Mouse (Mus musculus): ENCODE data around the gene Birc5. TPM values are rescaled to one million over a fixed set of nuclear protein-coding genes. Genes with fewer than 3 reads are reported as not detected.
"Not testable (repeated sequence)": the region's sequence is repeated elsewhere in the genome, so short reads cannot be mapped to it uniquely, and the experiment has no call there.

Gene Birc5
- polyA plus RNA-seq, 1 experiment from 2014 or later, result 225 TPM

- 0 out of 2 replicates have a peak overlapping the region, but pooled peaks have one; percentile 59 for H3K27ac ChIP-seq (replicated peaks)
- 46% methylated on average over 3 of the region's 3 CpGs for WGBS
- H3K27me3 ChIP-seq, result no peaks in the 10 kb centered on the region
- no peak overlapping the region for H3K9ac ChIP-seq
- no peak overlapping the region for H3K4me2 ChIP-seq (replicated peaks)
- no peak for ATAC-seq (ENCODE audit: insufficient number of reproducible peaks, low FRiP score, low TSS enrichment, low read depth)
- H3K4me1 ChIP-seq, result peaks cover 84% of the 10 kb centered on the region
- 0 out of 2 replicates have a peak, but pooled peaks cover 2% of the 10 kb centered on the region for H3K36me3 ChIP-seq
- no peaks in the 10 kb centered on the region for H3K9me3 ChIP-seq (replicated peaks)
- H3K4me3 ChIP-seq (replicated peaks), result no peak overlapping the region
Observed at GRCm38 (mm10) chr11:117827386-117827785, 21.7 kb upstream of the Birc5 start.

- WGBS, result 59% methylated on average over 18 of the region's 18 CpGs
- Histone ChIP-seq H3K27ac (replicated peaks) (peak overlapping the region; percentile 59; the same call in 1 of the 2 replicates), H3K9ac (no peak overlapping the region), H3K4me3 (replicated peaks) (no peak overlapping the region), H3K36me3 (no peaks in the 10 kb centered on the region), H3K4me2 (replicated peaks) (no peak overlapping the region), H3K27me3 (no peaks in the 10 kb centered on the region), H3K9me3 (replicated peaks) (no peaks in the 10 kb centered on the region), H3K4me1 (peaks cover 76% of the 10 kb centered on the region)
- no peak for ATAC-seq (ENCODE audit: insufficient number of reproducible peaks, low FRiP score, low TSS enrichment, low read depth)
Observed at GRCm38 (mm10) chr11:117828149-117828887, 20.7 kb upstream of the Birc5 start.

- Histone ChIP-seq H3K4me2 (replicated peaks) (no peak overlapping the region), H3K9me3 (replicated peaks) (no peaks in the 10 kb centered on the region), H3K9ac (no peak overlapping the region), H3K4me3 (replicated peaks) (no peak overlapping the region), H3K4me1 (peaks cover 69% of the 10 kb centered on the region), H3K27ac (replicated peaks) (peak overlapping the region; percentile 59), H3K27me3 (no peaks in the 10 kb centered on the region), H3K36me3 (no peaks in the 10 kb centered on the region)
- ATAC-seq (ENCODE audit: insufficient number of reproducible peaks, low FRiP score, low TSS enrichment, low read depth), result no peak
- 53% methylated on average over 9 of the region's 9 CpGs for WGBS
Observed at GRCm38 (mm10) chr11:117828888-117829604, 20.0 kb upstream of the Birc5 start.

GRCm38 (mm10) chr11:117829671-117830215 is 19.3 kb upstream of the Birc5 start:
- Histone ChIP-seq H3K4me2 (replicated peaks) (no peak overlapping the region), H3K9ac (no peak overlapping the region), H3K27ac (replicated peaks) (no peak overlapping the region), H3K36me3 (no peaks in the 10 kb centered on the region), H3K4me1 (peaks cover 63% of the 10 kb centered on the region), H3K27me3 (no peaks in the 10 kb centered on the region), H3K4me3 (replicated peaks) (no peak overlapping the region), H3K9me3 (replicated peaks) (no peaks in the 10 kb centered on the region)
- WGBS, result 75% methylated on average over 2 of the region's 2 CpGs
- ATAC-seq (ENCODE audit: insufficient number of reproducible peaks, low FRiP score, low TSS enrichment, low read depth), result no peak

- no peaks in the 10 kb centered on the region for H3K9me3 ChIP-seq (replicated peaks)
- H3K36me3 ChIP-seq, result no peaks in the 10 kb centered on the region
- no peak overlapping the region for H3K4me3 ChIP-seq (replicated peaks)
- no peaks in the 10 kb centered on the region for H3K27me3 ChIP-seq
- WGBS, result 56% methylated on average over 9 of the region's 9 CpGs
- no peak for ATAC-seq (ENCODE audit: insufficient number of reproducible peaks, low FRiP score, low TSS enrichment, low read depth)
- H3K27ac ChIP-seq (replicated peaks), result no peak overlapping the region
- no peak overlapping the region for H3K9ac ChIP-seq
- no peak overlapping the region for H3K4me2 ChIP-seq (replicated peaks)
- H3K4me1 ChIP-seq, result peaks cover 56% of the 10 kb centered on the region
Observed at GRCm38 (mm10) chr11:117830401-117830800, 18.6 kb upstream of the Birc5 start.

GRCm38 (mm10) chr11:117832086-117832969 is 16.7 kb upstream of the Birc5 start:
- Histone ChIP-seq H3K27ac (replicated peaks) (no peak overlapping the region), H3K36me3 (no peaks in the 10 kb centered on the region), H3K4me2 (replicated peaks) (peak overlapping the region; percentile 42), H3K9ac (no peak overlapping the region), H3K4me1 (peaks cover 46% of the 10 kb centered on the region), H3K4me3 (replicated peaks) (peak overlapping the region; percentile 24; the same call in 1 of the 2 replicates), H3K9me3 (replicated peaks) (no peaks in the 10 kb centered on the region), H3K27me3 (no peaks in the 10 kb centered on the region)
- WGBS, result 23% methylated on average over 28 of the region's 28 CpGs
- ATAC-seq (ENCODE audit: insufficient number of reproducible peaks, low FRiP score, low TSS enrichment, low read depth), result no peak

GRCm38 (mm10) chr11:117833509-117833908 is 15.5 kb upstream of the Birc5 start:
- not testable (repeated sequence) for H3K9ac ChIP-seq; ATAC-seq (ENCODE audit: insufficient number of reproducible peaks, low FRiP score, low TSS enrichment, low read depth); H3K27ac ChIP-seq (replicated peaks); H3K4me2 ChIP-seq (replicated peaks); H3K4me3 ChIP-seq (replicated peaks); H3K9me3 ChIP-seq (replicated peaks); H3K36me3 ChIP-seq; H3K27me3 ChIP-seq
- peaks cover 42% of the 10 kb centered on the region for H3K4me1 ChIP-seq
- 92% methylated on average over 4 of the region's 6 CpGs for WGBS

GRCm38 (mm10) chr11:117834086-117834485 is 15.0 kb upstream of the Birc5 start:
- Histone ChIP-seq H3K4me3 (replicated peaks) (no peak overlapping the region), H3K4me1 (peaks cover 38% of the 10 kb centered on the region), H3K36me3 (no peaks in the 10 kb centered on the region), H3K9me3 (replicated peaks) (no peaks in the 10 kb centered on the region), H3K9ac (no peak overlapping the region), H3K27ac (replicated peaks) (no peak overlapping the region), H3K4me2 (replicated peaks) (no peak overlapping the region), H3K27me3 (no peaks in the 10 kb centered on the region)
- ATAC-seq (ENCODE audit: insufficient number of reproducible peaks, low FRiP score, low TSS enrichment, low read depth), result no peak
- WGBS, result 84% methylated on average over 8 of the region's 8 CpGs

- Histone ChIP-seq H3K27me3 (no peaks in the 10 kb centered on the region), H3K9ac (no peak overlapping the region), H3K4me1 (peaks cover 29% of the 10 kb centered on the region), H3K4me3 (replicated peaks) (peak overlapping the region; percentile 16), H3K9me3 (replicated peaks) (no peaks in the 10 kb centered on the region), H3K27ac (replicated peaks) (no peak overlapping the region), H3K4me2 (replicated peaks) (peak overlapping the region; percentile 38), H3K36me3 (no peaks in the 10 kb centered on the region)
- WGBS, result 25% methylated on average over 13 of the region's 13 CpGs
- no peak for ATAC-seq (ENCODE audit: insufficient number of reproducible peaks, low FRiP score, low TSS enrichment, low read depth)
Observed at GRCm38 (mm10) chr11:117836306-117836705, 12.7 kb upstream of the Birc5 start.

GRCm38 (mm10) chr11:117838572-117838971 is 10.5 kb upstream of the Birc5 start:
- H3K27ac ChIP-seq (replicated peaks), result peak overlapping the region; percentile 44; the same call in 1 of the 2 replicates
- 42% methylated on average over 2 of the region's 2 CpGs for WGBS
- no peaks in the 10 kb centered on the region for H3K27me3 ChIP-seq
- no peak overlapping the region for H3K9ac ChIP-seq
- 0 out of 2 replicates have a peak, but pooled peaks have one; percentile 48 for ATAC-seq (ENCODE audit: insufficient number of reproducible peaks, low FRiP score, low TSS enrichment, low read depth)
- H3K36me3 ChIP-seq, result no peaks in the 10 kb centered on the region
- H3K4me3 ChIP-seq (replicated peaks), result no peak overlapping the region
- peaks cover 18% of the 10 kb centered on the region; the same call in 1 of the 2 replicates for H3K4me1 ChIP-seq
- no peaks in the 10 kb centered on the region for H3K9me3 ChIP-seq (replicated peaks)
- H3K4me2 ChIP-seq (replicated peaks), result no peak overlapping the region
